Mouse (Mus musculus) telencephalon, adult 2 months (tissue): ENCODE data around the gene Rbm15.

Source experiments
- DNase-seq: peaks from one replicate; pipeline ENCODE4 v3.0.0-alpha.2; 2011; ENCODE audit warnings: low read depth, low spot score

The Rbm15 gene

GRCm38 (mm10) chr3:107333381-107334201 lies at the start of gene Rbm15:
Rbm15 (minus strand) TSS chr3:107333673.
- peak; percentile 100 for DNase-seq

GRCm38 (mm10) chr3:107379422-107379821 lies 45.9 kb upstream of the Rbm15 start:
- DNase-seq, result no peak

GRCm38 (mm10) chr3:107378626-107379025 lies 45.2 kb upstream of the Rbm15 start:
- DNase-seq, result no peak

- DNase-seq, result no peak
These were observed 41.6 kb upstream of the Rbm15 start for GRCm38 (mm10) chr3:107374948-107375664.

- DNase-seq, result no peak
These were observed 35.7 kb upstream of the Rbm15 start for GRCm38 (mm10) chr3:107369156-107369555.

GRCm38 (mm10) chr3:107367938-107368599 lies 34.6 kb upstream of the Rbm15 start:
- DNase-seq, result no peak

- no peak for DNase-seq
These were observed 31.9 kb upstream of the Rbm15 start for GRCm38 (mm10) chr3:107365341-107365740.

- DNase-seq, result no peak
These were observed 29.9 kb upstream of the Rbm15 start for GRCm38 (mm10) chr3:107363391-107363790.

- no peak for DNase-seq
These were observed 26.9 kb upstream of the Rbm15 start for GRCm38 (mm10) chr3:107360341-107360740.

- DNase-seq, result no peak
These were observed 24.3 kb upstream of the Rbm15 start for GRCm38 (mm10) chr3:107357700-107358234.

- no peak for DNase-seq
These were observed 23.5 kb upstream of the Rbm15 start for GRCm38 (mm10) chr3:107356964-107357441.

- DNase-seq, result no peak
These were observed 22.3 kb upstream of the Rbm15 start for GRCm38 (mm10) chr3:107355618-107356260.

- no peak for DNase-seq
These were observed 18.2 kb upstream of the Rbm15 start for GRCm38 (mm10) chr3:107351706-107352105.

GRCm38 (mm10) chr3:107349006-107349405 lies 15.5 kb upstream of the Rbm15 start:
- DNase-seq, result no peak

GRCm38 (mm10) chr3:107345033-107345725 lies 11.7 kb upstream of the Rbm15 start:
- DNase-seq, result no peak

GRCm38 (mm10) chr3:107343971-107344370 lies 10.5 kb upstream of the Rbm15 start:
- DNase-seq, result no peak

GRCm38 (mm10) chr3:107334202-107334934 lies 895 bp upstream of the Rbm15 start:
- DNase-seq, result no peak

- DNase-seq, result peak; percentile 100
These were observed 503 bp downstream of the Rbm15 start for GRCm38 (mm10) chr3:107332960-107333380.

- DNase-seq, result peak; percentile 32
These were observed 1.1 kb downstream of the Rbm15 start for GRCm38 (mm10) chr3:107332127-107332959.
